Mouse (Mus musculus): ENCODE measurements at regions not wholly inside any gene's neighbourhood (a gene's known extent, or its start where the extent isn't known, plus 50 kb on each side); places are given as distances from the start of the nearest gene placed in this dataset.
"Not testable (repeated sequence)": the region's sequence is repeated elsewhere in the genome, so short reads cannot be mapped to it uniquely, and the experiment has no call there.

GRCm38 (mm10) chr17:13551693-13552404, 197.5 kb downstream of the Tcp10c start:
- DNase-seq: not testable (repeated sequence)

GRCm38 (mm10) chr17:13552840-13553239, 198.5 kb downstream of the Tcp10c start:
- not testable (repeated sequence) for DNase-seq

GRCm38 (mm10) chr17:13555311-13556059, 201.1 kb downstream of the Tcp10c start:
- peak; percentile 78 for DNase-seq

GRCm38 (mm10) chr17:13556060-13556660, 201.8 kb downstream of the Tcp10c start:
- DNase-seq: not testable (repeated sequence)

- DNase-seq: no peak
These were observed 201.5 kb upstream of the Afdn start for GRCm38 (mm10) chr17:13558863-13559262.

GRCm38 (mm10) chr17:13561342-13561741, 199.0 kb upstream of the Afdn start:
- DNase-seq: no peak

GRCm38 (mm10) chr17:13562974-13563373, 197.4 kb upstream of the Afdn start:
- no peak for DNase-seq

- no peak for DNase-seq
These were observed 195.5 kb upstream of the Afdn start for GRCm38 (mm10) chr17:13564800-13565199.

- no peak for DNase-seq
These were observed 193.7 kb upstream of the Afdn start for GRCm38 (mm10) chr17:13566680-13567079.

GRCm38 (mm10) chr17:13567183-13567582, 193.2 kb upstream of the Afdn start:
- DNase-seq: no peak

GRCm38 (mm10) chr17:13570796-13571195, 189.5 kb upstream of the Afdn start:
- no peak for DNase-seq

GRCm38 (mm10) chr17:13572204-13572833, 188.0 kb upstream of the Afdn start:
- no peak for DNase-seq

- DNase-seq: no peak
These were observed 187.3 kb upstream of the Afdn start for GRCm38 (mm10) chr17:13573036-13573435.

GRCm38 (mm10) chr17:13574122-13574521, 186.2 kb upstream of the Afdn start:
- DNase-seq: no peak

- DNase-seq: no peak
These were observed 185.5 kb upstream of the Afdn start for GRCm38 (mm10) chr17:13574682-13575444.

- DNase-seq: no peak
These were observed 182.5 kb upstream of the Afdn start for GRCm38 (mm10) chr17:13577798-13578197.

- DNase-seq: no peak
These were observed 179.0 kb upstream of the Afdn start for GRCm38 (mm10) chr17:13581214-13581920.

GRCm38 (mm10) chr17:13581995-13582588, 178.2 kb upstream of the Afdn start:
- no peak for DNase-seq

- DNase-seq: no peak
These were observed 176.7 kb upstream of the Afdn start for GRCm38 (mm10) chr17:13583475-13584233.

- no peak for DNase-seq
These were observed 175.9 kb upstream of the Afdn start for GRCm38 (mm10) chr17:13584394-13584793.
